Mouse (Mus musculus): ENCODE measurements at regions not wholly inside any gene's neighbourhood (a gene's known extent, or its start where the extent isn't known, plus 50 kb on each side); places are given as distances from the start of the nearest gene placed in this dataset.

DNA sequence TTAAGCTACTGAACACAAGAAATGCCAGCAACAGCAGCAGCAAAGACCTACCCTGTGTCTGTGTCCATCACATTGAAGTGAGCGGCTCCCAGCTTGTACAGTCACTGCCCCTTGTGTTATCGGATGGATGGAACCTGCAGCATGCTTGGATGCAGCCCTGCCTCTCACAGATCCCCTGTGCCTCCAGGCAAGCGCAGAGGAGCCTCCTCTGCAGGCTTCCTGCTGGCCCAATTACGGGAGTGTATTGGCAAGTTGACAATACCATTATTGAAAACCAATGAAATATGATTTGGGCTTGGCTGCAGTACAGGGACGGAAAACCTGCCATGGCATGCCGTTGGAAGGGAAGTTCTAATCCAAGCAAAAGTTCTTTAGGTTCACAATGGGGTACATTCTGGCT is 81.9 kb upstream of the Otos start:
- peak; percentile 51 to 57 for DNase-seq

DNA sequence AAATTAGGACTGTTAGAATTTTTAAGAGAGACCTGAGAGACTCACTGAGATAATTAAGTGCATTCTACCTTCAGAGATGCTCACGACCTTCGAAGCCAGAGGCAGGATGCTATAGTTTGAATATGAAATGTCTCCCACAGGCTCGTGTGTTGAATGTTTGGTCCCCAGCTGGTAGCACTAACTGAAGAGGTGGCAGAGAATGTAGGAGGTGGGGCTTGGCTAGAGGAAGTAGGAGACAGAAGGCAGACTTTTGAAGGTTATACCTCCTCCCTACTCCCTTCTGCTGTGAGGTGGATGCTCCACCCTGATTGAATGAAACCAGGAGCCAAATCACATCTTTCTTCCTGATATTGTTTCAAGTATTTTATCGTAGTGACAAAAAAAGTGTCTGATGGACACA is 79.3 kb upstream of the Otos start:
- peak in 1 of 2 experiments; percentile 22 for DNase-seq

DNA sequence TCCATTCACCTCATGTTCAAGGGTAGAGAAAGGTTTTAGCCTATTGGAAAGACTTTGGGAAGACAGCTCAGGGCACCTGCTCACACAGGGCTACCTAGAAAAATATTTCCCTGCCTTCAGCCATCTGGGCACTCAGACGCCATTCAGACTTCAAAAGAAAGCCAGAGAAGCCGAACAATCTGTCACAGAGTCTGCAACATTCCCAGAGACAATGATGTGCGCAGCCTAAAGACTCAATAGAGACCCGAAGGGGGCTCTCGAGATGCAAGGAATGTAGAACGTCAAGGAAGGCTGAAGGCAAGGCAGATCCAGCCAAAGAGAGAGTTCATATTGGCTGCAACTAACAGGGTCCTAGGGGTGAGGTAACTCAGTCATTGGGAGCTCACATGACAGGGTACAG is 78.7 kb upstream of the Otos start:
- no peak for DNase-seq

DNA sequence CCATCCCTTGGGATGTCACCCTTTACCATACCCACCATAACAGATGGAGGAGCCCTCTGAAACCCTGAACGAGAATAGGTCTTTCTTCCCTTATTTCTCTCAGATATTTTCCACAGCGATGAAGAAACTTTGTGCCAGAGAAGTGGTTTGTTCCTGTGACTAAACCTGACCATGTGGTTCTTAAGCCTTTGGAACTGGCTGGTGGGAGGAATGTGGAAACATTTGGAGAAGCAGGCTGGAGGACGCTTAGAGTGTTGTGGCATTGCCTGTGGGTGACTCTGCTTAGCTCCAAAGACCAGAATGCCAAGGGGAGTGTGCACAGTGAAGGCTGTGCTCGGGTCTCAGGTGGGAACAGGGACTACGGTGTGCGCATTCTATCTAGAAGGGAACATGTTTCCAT is 77.7 kb upstream of the Otos start:
- peak; percentile 23 to 36 for DNase-seq

DNA sequence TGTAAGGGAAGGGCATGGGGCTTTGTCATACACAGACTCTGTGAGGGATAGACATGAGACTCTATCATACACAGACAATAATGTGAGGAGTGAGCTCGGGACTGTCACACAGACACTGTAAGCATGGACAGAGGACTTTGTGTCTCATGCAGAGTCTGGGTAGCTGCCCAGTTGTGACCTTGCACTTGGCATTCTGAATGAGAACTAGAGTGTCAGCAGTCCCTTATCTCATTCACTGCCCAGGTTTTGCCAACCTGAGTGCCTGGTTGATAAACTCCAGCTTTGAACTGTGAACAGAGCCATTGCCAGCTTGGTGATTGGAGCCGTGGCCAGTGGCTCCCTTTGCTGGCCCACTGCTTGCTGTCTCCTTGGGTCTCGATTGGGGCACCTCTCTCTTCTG is 75.5 kb upstream of the Otos start:
- DNase-seq = no peak

DNA sequence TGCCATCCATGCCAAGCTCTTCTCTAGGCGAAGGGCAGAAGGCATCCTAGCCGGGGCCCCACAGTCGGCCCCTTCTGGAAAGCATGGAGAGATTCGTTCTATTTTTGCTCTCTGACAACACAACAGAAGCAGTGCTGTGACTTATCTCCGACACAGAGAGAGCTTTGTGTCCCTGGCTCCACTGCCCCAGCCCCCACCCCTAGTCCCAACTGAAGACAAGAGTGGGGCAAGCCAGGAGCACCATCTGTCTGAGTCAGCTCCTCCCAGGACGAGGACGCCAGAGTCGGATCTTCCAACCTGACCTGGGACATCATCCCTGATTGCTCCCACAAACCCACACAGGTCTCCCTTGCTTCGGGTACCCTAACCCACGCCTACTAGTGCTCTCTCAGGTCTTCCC is 71.9 kb upstream of the Otos start:
- DNase-seq = no peak

DNA sequence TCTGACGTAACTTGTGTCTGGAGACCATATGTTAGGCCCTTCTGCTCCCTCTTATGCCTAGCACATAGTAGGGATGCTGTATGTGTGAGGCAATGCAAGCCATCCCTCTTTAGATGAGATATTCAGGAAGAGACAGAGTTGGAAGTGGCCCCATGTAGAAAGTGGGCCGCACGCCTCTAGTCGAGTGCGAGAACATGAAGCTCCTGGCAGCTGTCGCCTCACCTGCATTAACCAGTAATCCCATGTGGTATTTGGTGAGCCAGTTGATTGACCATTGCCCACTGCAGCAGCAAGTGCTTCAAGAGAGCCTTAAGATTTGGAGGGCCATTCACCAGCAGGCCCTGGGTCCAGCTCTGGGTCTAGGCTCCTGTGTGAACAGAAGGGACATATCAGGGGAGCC is 71.2 kb upstream of the Otos start:
- no peak for DNase-seq

DNA sequence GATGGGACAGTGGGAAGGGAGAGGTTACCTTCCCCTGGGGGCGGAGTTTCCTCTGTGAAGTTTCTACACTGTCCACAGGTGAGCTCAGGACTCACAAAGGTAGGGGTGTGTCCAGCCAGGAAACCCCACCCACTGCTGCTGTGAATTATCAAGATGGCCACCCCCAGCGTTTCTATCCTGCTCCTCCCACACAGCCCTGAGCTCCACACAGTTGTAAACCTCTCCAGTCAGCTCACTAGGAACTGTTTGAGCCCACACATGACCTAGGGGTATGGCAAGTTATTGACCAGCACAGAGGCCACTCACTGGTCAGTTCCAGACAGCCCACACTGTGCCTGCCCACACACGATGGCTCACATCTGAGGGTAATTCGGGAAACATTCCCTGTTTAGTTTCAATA is 69.5 kb upstream of the Otos start:
- DNase-seq = no peak

DNA sequence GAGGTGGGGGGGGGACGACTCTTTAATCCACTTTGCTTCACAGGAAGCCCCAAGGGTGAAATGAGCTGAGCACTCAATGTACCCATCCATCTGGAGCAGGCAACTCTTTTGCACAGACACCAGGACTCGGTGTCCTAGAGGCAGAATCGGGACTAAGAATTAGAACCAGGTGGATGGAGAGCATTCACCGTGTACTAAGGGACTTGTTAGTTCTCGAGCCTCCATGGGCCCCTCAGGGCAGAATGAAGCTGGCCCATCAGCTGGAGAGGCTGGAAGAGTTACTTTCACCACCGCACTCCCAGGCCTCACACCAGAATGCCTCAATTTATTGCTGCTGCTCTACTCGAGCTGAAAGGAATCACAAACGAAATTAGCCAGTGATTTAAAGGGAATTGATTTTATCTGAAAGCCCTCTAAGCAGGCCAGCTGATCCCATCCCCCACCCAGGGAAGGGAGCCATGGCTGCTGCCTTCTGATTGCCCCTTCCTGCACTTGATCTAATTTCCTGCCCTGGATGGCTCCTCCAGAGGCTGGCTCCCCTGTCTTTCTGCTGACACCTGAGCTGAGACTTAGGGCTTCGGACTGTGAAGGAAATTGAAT is 66.2 kb upstream of the Otos start:
- DNase-seq = no peak

DNA sequence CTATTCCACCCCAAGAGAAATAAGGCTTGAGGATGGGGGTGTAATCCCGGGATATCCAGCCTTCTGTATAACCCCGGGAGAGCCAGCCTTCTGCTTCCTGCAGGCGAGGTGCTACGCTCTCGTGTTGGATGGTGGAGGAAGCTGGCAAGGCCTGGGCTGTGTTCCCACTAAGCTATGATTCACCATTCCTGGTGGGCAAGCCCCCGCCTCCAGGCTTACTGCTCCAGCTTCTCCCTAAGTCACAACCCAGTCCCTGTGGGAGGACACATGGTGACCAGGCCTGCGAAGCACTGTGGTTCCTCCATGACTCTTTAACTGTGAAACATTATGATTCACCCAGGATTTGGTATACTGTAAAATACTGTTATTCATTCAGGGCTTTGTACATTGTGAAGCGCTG is 63.7 kb upstream of the Otos start:
- peak; percentile 54 to 60 for DNase-seq

DNA sequence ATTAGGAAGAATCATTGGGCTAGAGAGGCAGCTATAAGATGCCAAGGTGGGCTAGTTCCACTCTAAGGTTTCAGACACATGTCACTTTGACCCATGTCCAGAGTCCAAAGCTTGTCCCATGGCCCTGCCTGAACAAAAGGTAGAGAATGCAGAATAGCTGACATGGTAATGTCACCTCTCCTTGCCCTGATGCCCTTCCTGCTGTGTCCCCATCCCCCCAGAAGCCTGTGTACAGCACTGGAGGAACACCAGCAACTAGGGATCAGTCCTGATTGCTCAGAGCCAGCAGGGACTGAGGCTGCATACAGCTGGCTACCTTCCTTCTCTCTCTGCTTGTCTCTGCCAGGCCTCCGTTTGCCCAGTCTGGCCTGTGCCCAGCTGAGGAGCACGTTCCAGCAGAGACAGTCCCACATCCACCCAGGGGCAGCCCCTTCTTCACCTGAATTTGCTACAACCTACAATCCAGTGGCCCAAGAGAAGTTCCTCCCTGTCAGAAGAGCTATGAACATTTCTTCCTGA is 61.7 kb upstream of the Otos start:
- no peak for DNase-seq

DNA sequence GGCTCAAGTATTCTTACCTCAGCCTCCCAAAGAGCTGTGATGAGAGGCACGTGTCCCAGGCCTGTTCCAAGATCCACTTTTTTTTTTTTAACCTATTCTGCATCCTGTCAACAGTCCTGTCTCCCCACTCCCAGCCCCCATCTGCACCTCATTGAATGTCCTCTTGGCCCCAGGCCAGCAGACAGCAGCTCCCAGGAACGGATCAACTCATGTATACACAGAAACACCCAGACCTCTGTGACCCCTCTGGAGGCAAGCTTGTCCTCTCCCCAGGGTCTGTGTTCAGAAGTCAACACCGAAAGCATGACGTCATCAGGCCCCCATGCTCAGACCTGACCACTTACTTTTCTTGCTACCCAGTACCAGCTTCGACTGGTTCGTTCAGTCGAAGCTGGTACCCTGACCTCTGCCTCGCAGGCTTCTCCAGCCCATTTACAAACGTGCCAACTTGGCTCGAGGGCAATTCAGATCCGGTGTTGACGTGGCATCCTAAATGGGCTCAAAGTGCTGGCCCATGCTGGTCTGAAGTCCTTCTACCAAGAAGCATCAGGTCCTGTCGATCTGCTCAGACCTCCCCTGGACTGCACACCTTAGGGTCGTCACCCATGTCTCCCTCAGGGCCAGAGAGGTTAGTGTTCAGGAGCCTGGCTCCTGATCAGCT is 60.7 kb upstream of the Otos start:
- no peak for DNase-seq

DNA sequence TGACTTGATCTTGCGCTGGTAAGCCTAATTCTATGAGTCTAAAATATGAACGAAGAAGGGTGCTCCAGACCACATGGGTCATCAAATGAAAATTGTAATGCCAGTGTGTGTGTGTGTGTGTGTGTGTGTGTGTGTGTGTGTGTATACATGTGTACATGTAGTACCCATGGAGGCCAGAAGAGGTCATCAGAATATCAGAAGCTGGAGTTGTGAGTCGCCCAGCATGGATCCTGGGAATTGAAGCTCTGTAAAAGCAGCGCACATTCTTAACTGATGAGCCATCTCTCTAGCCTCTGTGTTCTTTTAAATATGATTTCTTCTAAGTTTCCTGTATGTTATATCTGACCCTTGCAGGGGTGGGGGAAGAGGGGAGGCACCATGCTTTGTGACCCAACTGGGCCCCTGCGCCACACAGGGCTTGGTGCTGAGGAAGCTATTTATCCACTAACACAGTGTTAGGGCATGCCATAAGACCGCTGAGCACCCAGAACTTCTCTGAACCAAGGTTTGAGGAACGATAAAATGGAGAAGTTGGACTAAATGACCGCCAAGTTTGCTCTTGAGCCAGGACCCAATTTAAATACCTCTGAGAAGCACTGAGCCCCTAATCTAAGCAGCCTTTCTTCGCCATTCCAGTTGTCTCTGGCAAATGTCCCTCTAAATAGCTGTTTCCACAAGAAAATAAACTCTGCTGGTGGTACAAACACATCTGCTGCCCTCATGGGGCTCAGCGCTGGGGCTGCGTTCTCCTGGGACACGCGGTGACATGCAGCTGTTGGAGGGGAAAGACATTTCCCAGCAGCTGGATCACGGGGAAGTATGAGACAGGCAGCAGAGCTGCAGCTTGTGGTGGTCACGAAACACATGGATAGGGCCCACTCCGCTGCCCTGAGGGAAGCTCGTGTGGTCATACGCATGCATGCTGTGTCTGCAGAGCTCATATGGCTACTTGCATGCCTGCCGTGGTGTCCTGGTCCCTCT is 59.6 kb upstream of the Otos start:
- no peak for DNase-seq

DNA sequence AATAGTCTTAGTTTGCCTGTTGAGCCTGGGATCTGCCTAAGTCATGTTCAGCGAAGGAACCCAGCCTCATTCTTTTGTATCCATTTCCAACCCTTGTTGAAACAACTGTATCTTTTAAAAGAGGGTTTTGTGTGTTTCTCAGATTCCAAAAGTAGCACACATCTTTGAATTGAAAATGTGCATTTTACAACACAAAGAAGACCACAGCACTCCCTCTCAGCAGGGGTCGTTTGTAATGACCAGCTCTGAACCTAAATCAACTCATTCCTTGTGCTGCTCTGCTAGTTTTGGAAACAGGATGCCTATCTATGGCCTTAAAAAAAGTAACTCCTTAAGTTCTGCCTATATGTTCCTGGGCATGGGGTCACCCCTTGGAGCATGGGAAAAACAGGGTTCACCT is 58.8 kb upstream of the Otos start:
- no peak for DNase-seq

DNA sequence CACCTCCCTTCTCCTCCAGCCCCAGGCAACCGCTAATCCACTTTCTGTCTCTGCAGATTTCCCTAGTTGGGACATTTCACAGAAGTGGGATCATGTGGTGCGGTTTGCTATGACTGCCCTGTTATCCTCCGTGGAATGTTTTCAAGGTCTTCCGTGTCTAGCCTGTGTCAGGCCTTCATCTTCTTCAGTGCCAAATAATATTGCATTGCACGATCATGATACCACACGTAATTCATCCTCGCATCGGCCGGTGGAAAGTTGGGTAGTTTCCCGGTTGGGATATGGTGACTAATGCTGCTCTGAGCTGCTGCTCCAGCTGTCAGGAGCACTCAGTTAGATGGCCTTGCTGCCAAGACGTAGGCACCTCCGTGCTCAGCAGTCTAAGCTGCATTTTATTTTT is 55.3 kb upstream of the Otos start:
- DNase-seq = no peak

DNA sequence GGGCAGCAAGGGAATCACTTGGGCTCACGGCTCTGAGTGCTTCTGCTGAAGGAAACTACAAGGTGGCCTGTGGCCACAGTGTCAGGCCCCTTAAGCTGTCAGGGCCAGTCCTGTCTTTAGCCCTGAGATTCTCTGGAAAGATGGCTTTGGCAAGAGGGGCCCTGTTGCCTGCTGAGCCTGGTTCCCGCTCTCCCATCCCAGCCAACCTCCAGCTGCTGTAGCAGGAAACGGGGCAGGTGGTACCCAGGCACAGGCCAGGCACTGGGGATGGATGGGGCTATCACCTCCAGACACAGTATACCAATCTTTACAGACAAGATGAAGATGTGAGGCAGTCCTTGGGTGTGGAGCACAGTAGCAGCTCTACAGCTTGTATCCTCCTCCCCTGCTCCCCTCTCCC is 54.6 kb upstream of the Otos start:
- no peak for DNase-seq

DNA sequence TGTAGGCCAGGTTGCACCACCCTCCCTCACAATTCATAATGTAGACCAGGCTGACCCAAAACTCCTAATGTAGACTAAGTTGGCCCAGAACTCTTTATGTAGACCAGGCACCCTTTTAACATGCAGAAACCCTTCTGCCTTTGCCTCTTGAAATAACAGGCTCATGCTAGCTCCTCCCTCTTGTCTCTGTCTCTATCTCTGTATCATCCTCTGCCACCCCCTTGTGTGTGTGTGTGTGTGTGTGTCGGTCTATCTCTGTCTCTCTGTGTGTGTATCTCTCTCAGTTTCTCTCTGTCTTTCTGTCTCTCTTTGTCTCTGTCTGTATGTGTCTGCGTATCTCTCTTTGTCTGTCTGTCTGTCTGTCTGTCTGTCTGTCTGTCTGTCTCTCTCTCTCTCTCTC is 51.5 kb upstream of the Otos start:
- DNase-seq = no peak

DNA sequence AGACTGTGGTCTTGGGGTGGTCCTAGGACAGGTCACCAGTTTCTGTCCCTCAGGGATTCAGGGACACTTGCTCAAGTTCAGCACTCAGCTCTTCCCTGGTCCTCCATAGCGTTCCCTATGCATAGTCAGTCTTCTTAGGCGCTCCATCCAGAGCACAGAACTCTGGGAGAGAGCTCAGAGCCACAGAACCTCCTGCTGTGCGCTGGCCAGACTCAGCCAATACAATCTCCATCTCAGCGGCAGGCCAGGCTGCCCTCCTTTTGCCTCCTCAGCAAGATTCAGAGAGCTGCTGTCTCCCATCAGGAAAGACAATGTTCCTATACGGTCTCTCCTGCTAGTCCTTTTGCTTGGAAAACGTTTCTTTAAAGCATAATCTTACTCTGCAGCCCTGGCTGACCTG is 51.1 kb upstream of the Otos start:
- DNase-seq = no peak

DNA sequence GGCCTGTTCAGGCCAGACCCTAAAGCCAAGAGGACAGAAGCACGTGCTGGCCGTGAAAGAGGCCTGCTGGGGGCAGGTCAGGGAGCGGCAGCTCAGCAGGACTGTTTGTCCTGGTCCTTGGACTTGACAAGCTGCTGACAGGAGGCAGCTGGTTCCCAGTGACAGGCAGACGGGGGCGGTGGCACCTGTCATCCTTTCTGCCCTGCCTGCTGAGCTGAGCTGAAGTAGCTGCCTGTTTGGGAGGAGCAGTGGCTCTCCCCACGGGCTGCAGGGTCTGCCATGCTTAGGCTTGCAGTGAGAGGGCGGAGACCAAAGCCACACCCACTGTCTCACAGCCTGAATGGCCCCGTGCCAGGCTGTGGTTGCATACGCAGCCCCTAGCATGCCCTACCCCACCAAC is 50.4 kb upstream of the Otos start:
- peak; percentile 73 to 82 for DNase-seq

DNA sequence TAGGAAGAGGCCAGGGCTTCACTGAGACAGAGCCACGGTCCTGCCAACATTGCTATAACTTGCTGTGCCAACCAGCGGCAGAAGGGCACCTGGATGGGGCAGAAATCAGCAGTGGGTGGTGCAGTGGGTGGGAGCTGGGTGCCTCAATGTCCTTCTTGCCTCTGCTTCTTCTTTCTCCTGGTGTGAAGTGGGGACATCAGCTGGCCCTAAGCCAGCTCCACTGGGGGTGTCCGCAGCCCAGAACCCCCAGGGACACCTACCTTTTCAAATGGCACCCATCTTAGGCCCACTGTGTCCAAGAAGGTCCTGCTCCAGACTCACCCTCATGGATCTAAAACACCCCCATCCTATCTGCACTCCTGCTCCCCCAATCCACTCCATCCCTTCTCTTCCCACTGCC is 49.9 kb upstream of the Otos start:
- DNase-seq = no peak
